Mouse (Mus musculus): Measurements from ENCODE around the gene Acoxl. TPM values are rescaled to one million over a fixed set of nuclear protein-coding genes. Genes with fewer than 3 reads are reported as not detected.

Gene Acoxl
- polyA plus RNA-seq, 1 experiment = not detected

DNA sequence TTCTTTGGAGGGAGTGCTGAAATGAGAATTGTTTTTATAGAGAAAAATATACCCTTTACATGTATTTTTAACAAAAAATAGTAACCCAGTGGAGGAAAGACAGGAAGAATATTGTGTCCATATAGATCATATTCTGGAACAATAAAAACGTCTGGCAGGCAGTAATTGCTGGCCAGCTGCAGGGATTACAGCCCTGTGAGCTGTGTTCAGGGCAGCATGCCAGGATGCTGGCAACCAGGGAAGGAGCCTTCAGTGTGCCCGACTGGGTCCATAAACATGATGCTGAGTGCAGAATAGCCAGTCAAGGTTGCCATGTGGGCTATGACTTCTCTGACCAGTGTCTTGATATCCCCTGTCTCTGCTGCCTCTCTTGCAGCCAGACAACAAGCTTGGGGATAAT lies 122.5 kb downstream of the Acoxl start:
- Histone ChIP-seq H3K9me3 (ENCODE audit: control insufficient read depth, low read length) (no peaks in the 10 kb centered on the region), H3K4me1 (ENCODE audit: control insufficient read depth) (no peaks in the 10 kb centered on the region), H3K27me3 (ENCODE audit: control insufficient read depth) (no peaks in the 10 kb centered on the region), H3K4me3 (replicated peaks) (no peak overlapping the region), H3K36me3 (ENCODE audit: control insufficient read depth) (no peaks in the 10 kb centered on the region)
- TF ChIP-seq TAL1 (IDR thresholded peaks at IDR 0.05; ENCODE audit: low read length) (no peak), GATA1 (IDR thresholded peaks at IDR 0.05; ENCODE audit: low read length) (no peak)

GRCm38 (mm10) chr2:127961802-127962433 lies 123.2 kb downstream of the Acoxl start:
- H3K4me1 ChIP-seq (ENCODE audit: control insufficient read depth) = no peaks in the 10 kb centered on the region
- H3K4me3 ChIP-seq (replicated peaks) = no peak overlapping the region
- H3K27me3 ChIP-seq (ENCODE audit: control insufficient read depth) = no peaks in the 10 kb centered on the region
- no peaks in the 10 kb centered on the region for H3K36me3 ChIP-seq (ENCODE audit: control insufficient read depth)
- TF ChIP-seq GATA1 (IDR thresholded peaks at IDR 0.05; ENCODE audit: low read length) (no peak), TAL1 (IDR thresholded peaks at IDR 0.05; ENCODE audit: low read length) (no peak)
- H3K9me3 ChIP-seq (ENCODE audit: control insufficient read depth, low read length) = no peaks in the 10 kb centered on the region

- no peaks in the 10 kb centered on the region for H3K27me3 ChIP-seq (ENCODE audit: control insufficient read depth)
- no peaks in the 10 kb centered on the region for H3K9me3 ChIP-seq (ENCODE audit: control insufficient read depth, low read length)
- no peaks in the 10 kb centered on the region for H3K36me3 ChIP-seq (ENCODE audit: control insufficient read depth)
- no peak for TF ChIP-seq TAL1 (IDR thresholded peaks at IDR 0.05; ENCODE audit: low read length)
- no peak for TF ChIP-seq GATA1 (IDR thresholded peaks at IDR 0.05; ENCODE audit: low read length)
- peaks cover 9% of the 10 kb centered on the region for H3K4me1 ChIP-seq (ENCODE audit: control insufficient read depth)
- no peak overlapping the region for H3K4me3 ChIP-seq (replicated peaks)
These were observed 130.3 kb downstream of the Acoxl start for GRCm38 (mm10) chr2:127968944-127969343.

- no peaks in the 10 kb centered on the region for H3K36me3 ChIP-seq (ENCODE audit: control insufficient read depth)
- H3K4me1 ChIP-seq (ENCODE audit: control insufficient read depth) = no peaks in the 10 kb centered on the region
- H3K4me3 ChIP-seq (replicated peaks) = no peak overlapping the region
- no peaks in the 10 kb centered on the region for H3K27me3 ChIP-seq (ENCODE audit: control insufficient read depth)
- TF ChIP-seq GATA1 (IDR thresholded peaks at IDR 0.05; ENCODE audit: low read length) (no peak), TAL1 (IDR thresholded peaks at IDR 0.05; ENCODE audit: low read length) (no peak)
- H3K9me3 ChIP-seq (ENCODE audit: control insufficient read depth, low read length) = no peaks in the 10 kb centered on the region
These were observed 137.6 kb downstream of the Acoxl start for GRCm38 (mm10) chr2:127976276-127976675.

DNA sequence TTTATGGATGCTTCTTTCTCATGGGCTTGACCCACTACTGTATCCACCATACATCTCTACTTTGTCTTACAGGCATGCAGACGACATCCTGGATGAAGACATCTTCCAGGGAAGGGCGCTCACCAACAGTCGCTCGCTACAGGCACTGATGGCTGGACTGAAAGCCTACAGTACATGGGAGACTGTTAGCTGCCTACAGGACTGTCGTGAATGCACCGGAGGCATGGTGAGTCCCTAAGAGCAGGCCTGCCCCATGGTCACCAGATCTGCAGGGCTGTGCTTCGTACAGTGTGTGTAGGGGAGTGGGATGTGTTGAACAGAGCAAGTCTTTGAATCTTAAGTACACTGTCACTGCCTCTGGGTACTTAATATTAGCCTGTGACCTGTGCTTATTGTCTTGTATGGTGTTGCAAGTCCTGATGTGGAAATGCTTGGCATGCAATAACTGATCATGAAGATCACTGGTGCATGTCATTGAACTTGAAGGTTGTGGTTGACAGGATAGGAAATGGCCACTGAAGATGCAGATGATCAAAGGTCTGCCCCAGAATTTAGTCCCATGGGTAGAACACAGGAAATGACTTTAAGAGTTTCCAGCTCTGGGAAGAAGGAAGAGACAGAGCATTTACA lies 140.0 kb downstream of the Acoxl start:
- no peaks in the 10 kb centered on the region for H3K36me3 ChIP-seq (ENCODE audit: control insufficient read depth)
- TF ChIP-seq TAL1 (IDR thresholded peaks at IDR 0.05; ENCODE audit: low read length) (no peak), GATA1 (IDR thresholded peaks at IDR 0.05; ENCODE audit: low read length) (no peak)
- H3K9me3 ChIP-seq (ENCODE audit: control insufficient read depth, low read length) = no peaks in the 10 kb centered on the region
- no peak overlapping the region for H3K4me3 ChIP-seq (replicated peaks)
- no peaks in the 10 kb centered on the region for H3K4me1 ChIP-seq (ENCODE audit: control insufficient read depth)
- no peaks in the 10 kb centered on the region for H3K27me3 ChIP-seq (ENCODE audit: control insufficient read depth)

- TF ChIP-seq GATA1 (IDR thresholded peaks at IDR 0.05; ENCODE audit: low read length) (no peak), TAL1 (IDR thresholded peaks at IDR 0.05; ENCODE audit: low read length) (no peak)
- H3K9me3 ChIP-seq (ENCODE audit: control insufficient read depth, low read length) = no peaks in the 10 kb centered on the region
- H3K27me3 ChIP-seq (ENCODE audit: control insufficient read depth) = no peaks in the 10 kb centered on the region
- no peak overlapping the region for H3K4me3 ChIP-seq (replicated peaks)
- H3K4me1 ChIP-seq (ENCODE audit: control insufficient read depth) = no peaks in the 10 kb centered on the region
- H3K36me3 ChIP-seq (ENCODE audit: control insufficient read depth) = no peaks in the 10 kb centered on the region
These were observed 143.9 kb downstream of the Acoxl start for GRCm38 (mm10) chr2:127982610-127983009.

- no peaks in the 10 kb centered on the region for H3K9me3 ChIP-seq (ENCODE audit: control insufficient read depth, low read length)
- TF ChIP-seq GATA1 (IDR thresholded peaks at IDR 0.05; ENCODE audit: low read length) = no peak
- no peak for TF ChIP-seq TAL1 (IDR thresholded peaks at IDR 0.05; ENCODE audit: low read length)
- H3K27me3 ChIP-seq (ENCODE audit: control insufficient read depth) = no peaks in the 10 kb centered on the region
- H3K4me1 ChIP-seq (ENCODE audit: control insufficient read depth) = no peaks in the 10 kb centered on the region
- H3K4me3 ChIP-seq (replicated peaks) = no peak overlapping the region
- H3K36me3 ChIP-seq (ENCODE audit: control insufficient read depth) = no peaks in the 10 kb centered on the region
These were observed 144.6 kb downstream of the Acoxl start for GRCm38 (mm10) chr2:127983301-127983700.

DNA sequence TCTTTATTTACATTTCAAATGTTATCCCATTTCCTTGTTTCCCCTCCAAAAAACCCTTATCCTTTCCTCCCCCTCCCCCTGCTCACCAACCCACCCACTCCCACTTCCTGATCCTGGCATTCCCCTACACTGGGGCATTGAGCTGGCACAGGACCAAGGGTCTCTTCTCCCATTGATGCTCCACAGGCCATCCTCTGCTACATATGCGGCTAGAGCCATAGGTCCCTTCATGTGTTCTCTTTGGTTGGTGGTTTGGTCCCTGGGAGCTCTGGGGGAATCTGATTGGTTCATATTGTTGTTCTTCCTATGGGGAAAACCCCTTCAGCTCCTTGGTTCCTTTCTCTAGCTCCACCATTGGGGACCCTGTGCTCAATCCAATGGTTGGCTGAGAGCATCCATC lies 145.3 kb downstream of the Acoxl start:
- H3K4me1 ChIP-seq (ENCODE audit: control insufficient read depth) = no peaks in the 10 kb centered on the region
- no peaks in the 10 kb centered on the region for H3K36me3 ChIP-seq (ENCODE audit: control insufficient read depth)
- H3K4me3 ChIP-seq (replicated peaks) = no peak overlapping the region
- H3K27me3 ChIP-seq (ENCODE audit: control insufficient read depth) = no peaks in the 10 kb centered on the region
- TF ChIP-seq GATA1 (IDR thresholded peaks at IDR 0.05; ENCODE audit: low read length) = no peak
- TF ChIP-seq TAL1 (IDR thresholded peaks at IDR 0.05; ENCODE audit: low read length) = no peak
- no peaks in the 10 kb centered on the region for H3K9me3 ChIP-seq (ENCODE audit: control insufficient read depth, low read length)

DNA sequence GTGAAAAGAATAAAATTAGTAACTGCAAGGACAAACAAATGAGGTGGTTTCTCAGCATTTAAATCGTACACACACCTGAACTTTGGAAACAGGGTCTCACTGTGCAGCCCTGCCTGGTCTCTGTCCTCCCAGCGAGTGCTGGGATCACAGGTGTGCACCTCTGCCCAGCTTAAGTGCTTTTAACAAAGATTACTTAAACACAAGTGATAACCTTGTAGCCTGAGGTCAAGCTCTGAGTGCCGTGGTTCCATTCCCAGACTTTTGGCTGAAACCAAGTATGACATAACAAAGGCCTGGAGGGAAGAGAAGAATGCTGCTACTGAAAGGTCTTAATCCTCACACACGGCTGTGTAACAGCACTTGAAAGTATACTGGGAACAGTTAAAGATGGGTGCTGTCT lies 149.0 kb downstream of the Acoxl start:
- TF ChIP-seq GATA1 (IDR thresholded peaks at IDR 0.05; ENCODE audit: low read length) = no peak
- TF ChIP-seq TAL1 (IDR thresholded peaks at IDR 0.05; ENCODE audit: low read length) = no peak
- Histone ChIP-seq H3K27me3 (ENCODE audit: control insufficient read depth) (no peaks in the 10 kb centered on the region), H3K4me3 (replicated peaks) (no peak overlapping the region), H3K4me1 (ENCODE audit: control insufficient read depth) (no peaks in the 10 kb centered on the region), H3K9me3 (ENCODE audit: control insufficient read depth, low read length) (no peaks in the 10 kb centered on the region), H3K36me3 (ENCODE audit: control insufficient read depth) (no peaks in the 10 kb centered on the region)

Data from erythroblast, embryonic 14.5 days (primary cell).